Mouse (Mus musculus): Measurements from ENCODE around the gene Smyd3. TPM values are rescaled to one million over a fixed set of nuclear protein-coding genes. Genes with fewer than 3 reads are reported as not detected.
A peak's percentile ranks its signal among the peaks of the same experiment; 100 is the strongest.

Smyd3 gene
- polyA plus RNA-seq, 1 experiment from 2014 or later: 13.7 TPM

GRCm38 (mm10) chr1:179261496-179261966 is 256.3 kb downstream of the Smyd3 start:
- H3K9ac ChIP-seq: no peak overlapping the region
- H3K36me3 ChIP-seq (ENCODE audit: poor library complexity, severe bottlenecking): no peaks in the 10 kb centered on the region
- H3K4me1 ChIP-seq: peaks cover 9% of the 10 kb centered on the region
- H3K9me3 ChIP-seq (replicated peaks): no peaks in the 10 kb centered on the region
- peak overlapping the region; percentile 40 for H3K27ac ChIP-seq
- H3K4me3 ChIP-seq: no peak overlapping the region
- 38% methylated on average over 11 of the region's 11 CpGs for WGBS
- H3K27me3 ChIP-seq: no peaks in the 10 kb centered on the region
- ATAC-seq: peak; percentile 65
- H3K4me2 ChIP-seq: no peak overlapping the region

- 80% methylated on average over 11 of the region's 11 CpGs for WGBS
- no peaks in the 10 kb centered on the region for H3K36me3 ChIP-seq (ENCODE audit: poor library complexity, severe bottlenecking)
- ATAC-seq: no peak
- no peak overlapping the region for H3K9ac ChIP-seq
- H3K27me3 ChIP-seq: no peaks in the 10 kb centered on the region
- no peaks in the 10 kb centered on the region for H3K9me3 ChIP-seq (replicated peaks)
- no peak overlapping the region for H3K27ac ChIP-seq
- H3K4me2 ChIP-seq: no peak overlapping the region
- H3K4me3 ChIP-seq: no peak overlapping the region
- H3K4me1 ChIP-seq: peaks cover 6% of the 10 kb centered on the region; the same call in 1 of the 2 replicates
Observed at GRCm38 (mm10) chr1:179255826-179256512, 261.9 kb downstream of the Smyd3 start.

GRCm38 (mm10) chr1:179254531-179254930 is 263.3 kb downstream of the Smyd3 start:
- WGBS: 11% methylated on average over 3 of the region's 3 CpGs
- no peak overlapping the region for H3K27ac ChIP-seq
- H3K27me3 ChIP-seq: no peaks in the 10 kb centered on the region
- H3K9me3 ChIP-seq (replicated peaks): no peaks in the 10 kb centered on the region
- ATAC-seq: no peak
- H3K4me1 ChIP-seq: peaks cover 15% of the 10 kb centered on the region
- no peaks in the 10 kb centered on the region for H3K36me3 ChIP-seq (ENCODE audit: poor library complexity, severe bottlenecking)
- H3K4me2 ChIP-seq: no peak overlapping the region
- H3K4me3 ChIP-seq: no peak overlapping the region
- no peak overlapping the region for H3K9ac ChIP-seq

DNA sequence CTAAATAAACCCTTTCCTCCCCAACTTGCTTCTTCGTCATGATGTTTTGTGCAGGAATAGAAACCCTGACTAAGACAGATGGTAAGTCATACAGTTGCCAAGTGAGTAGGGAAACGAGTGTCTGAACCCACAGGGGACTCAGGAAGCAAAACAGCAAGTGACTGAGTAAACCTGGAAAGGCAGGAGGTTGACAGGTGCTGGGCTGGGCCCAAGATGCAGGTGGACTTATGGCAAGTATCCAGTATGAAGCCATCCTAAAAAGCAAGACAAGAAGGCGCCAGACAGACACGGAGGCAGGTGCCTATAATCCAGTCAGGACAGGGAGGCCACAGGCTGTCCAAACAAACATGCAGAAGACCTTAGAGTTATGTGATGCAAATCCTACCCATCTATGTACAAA is 265.2 kb downstream of the Smyd3 start:
- Histone ChIP-seq H3K4me1 (peaks cover 18% of the 10 kb centered on the region), H3K9me3 (replicated peaks) (no peaks in the 10 kb centered on the region), H3K27ac (no peak overlapping the region), H3K4me3 (no peak overlapping the region), H3K27me3 (no peaks in the 10 kb centered on the region), H3K36me3 (ENCODE audit: poor library complexity, severe bottlenecking) (no peaks in the 10 kb centered on the region), H3K4me2 (no peak overlapping the region), H3K9ac (no peak overlapping the region)
- no peak for ATAC-seq
- 84% methylated on average over 4 of the region's 4 CpGs for WGBS

- no peak overlapping the region for H3K4me2 ChIP-seq
- ATAC-seq: no peak
- no peaks in the 10 kb centered on the region for H3K36me3 ChIP-seq (ENCODE audit: poor library complexity, severe bottlenecking)
- no peak overlapping the region for H3K9ac ChIP-seq
- no peak overlapping the region for H3K27ac ChIP-seq
- no peak overlapping the region for H3K4me3 ChIP-seq
- no peaks in the 10 kb centered on the region for H3K27me3 ChIP-seq
- H3K9me3 ChIP-seq (replicated peaks): no peaks in the 10 kb centered on the region
- WGBS: 84% methylated on average over 3 of the region's 3 CpGs
- H3K4me1 ChIP-seq: peaks cover 18% of the 10 kb centered on the region
Observed at GRCm38 (mm10) chr1:179250388-179250787, 267.5 kb downstream of the Smyd3 start.

DNA sequence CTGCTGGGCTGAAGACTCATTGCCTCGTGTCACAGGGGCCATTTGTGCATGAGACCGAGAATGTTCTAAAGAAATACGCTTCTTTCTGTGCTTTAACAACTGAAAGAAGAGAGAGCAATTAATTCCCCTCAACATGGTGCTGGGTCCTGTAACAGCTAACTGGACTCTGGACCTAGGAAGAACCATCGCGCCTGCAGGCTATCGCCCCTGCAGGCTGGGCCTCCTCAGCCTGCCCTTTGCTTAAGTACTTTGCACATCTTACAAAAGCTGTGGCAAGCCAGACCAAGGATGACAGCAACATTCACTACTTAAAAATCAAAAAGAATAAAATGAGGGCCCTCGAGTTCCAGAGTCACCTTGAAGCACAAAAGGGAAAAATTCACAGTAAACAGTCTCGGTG is 274.3 kb downstream of the Smyd3 start:
- H3K27me3 ChIP-seq: no peaks in the 10 kb centered on the region
- no peaks in the 10 kb centered on the region for H3K36me3 ChIP-seq (ENCODE audit: poor library complexity, severe bottlenecking)
- no peak overlapping the region for H3K4me3 ChIP-seq
- 72% methylated on average over 8 of the region's 8 CpGs for WGBS
- H3K27ac ChIP-seq: no peak overlapping the region
- H3K9me3 ChIP-seq (replicated peaks): no peaks in the 10 kb centered on the region
- H3K9ac ChIP-seq: no peak overlapping the region
- H3K4me2 ChIP-seq: no peak overlapping the region
- H3K4me1 ChIP-seq: no peaks in the 10 kb centered on the region
- ATAC-seq: no peak

DNA sequence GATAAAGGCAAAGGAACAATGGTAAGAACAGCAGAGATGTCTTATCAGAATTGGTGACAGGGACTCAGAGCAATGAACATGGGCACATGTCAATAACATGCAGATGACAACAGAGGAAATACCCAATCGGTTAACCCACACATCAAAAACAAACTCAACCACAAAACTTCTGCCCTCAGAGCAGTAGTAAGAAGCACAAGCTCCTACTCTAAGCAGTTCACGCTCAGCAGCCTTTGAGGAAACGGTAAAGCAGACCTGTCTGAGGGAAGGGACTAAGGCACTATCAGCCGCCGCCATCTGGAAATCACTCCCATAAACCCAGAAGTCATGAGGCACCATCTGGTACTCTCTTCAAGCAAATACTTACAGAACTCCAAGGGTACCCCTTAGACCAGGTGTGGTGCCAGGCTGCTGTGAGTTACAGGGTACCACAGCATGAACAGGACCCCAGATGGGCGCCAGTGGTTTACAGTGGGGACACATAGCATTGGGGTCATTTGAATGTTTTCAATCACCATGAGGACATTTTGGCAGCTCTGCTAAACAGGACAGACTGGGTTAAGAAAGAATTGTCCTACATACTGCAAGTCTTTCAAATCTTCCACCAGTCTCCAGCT is 277.1 kb downstream of the Smyd3 start:
- Histone ChIP-seq H3K9ac (no peak overlapping the region), H3K4me3 (no peak overlapping the region), H3K4me2 (no peak overlapping the region), H3K27ac (no peak overlapping the region), H3K4me1 (no peaks in the 10 kb centered on the region), H3K9me3 (replicated peaks) (no peaks in the 10 kb centered on the region), H3K36me3 (ENCODE audit: poor library complexity, severe bottlenecking) (no peaks in the 10 kb centered on the region), H3K27me3 (no peaks in the 10 kb centered on the region)
- 93% methylated on average over 6 of the region's 6 CpGs for WGBS
- ATAC-seq: no peak

- 77% methylated on average over 2 of the region's 2 CpGs for WGBS
- H3K4me2 ChIP-seq: no peak overlapping the region
- H3K4me3 ChIP-seq: no peak overlapping the region
Observed at GRCm38 (mm10) chr1:179238639-179239038, 279.2 kb downstream of the Smyd3 start.

DNA sequence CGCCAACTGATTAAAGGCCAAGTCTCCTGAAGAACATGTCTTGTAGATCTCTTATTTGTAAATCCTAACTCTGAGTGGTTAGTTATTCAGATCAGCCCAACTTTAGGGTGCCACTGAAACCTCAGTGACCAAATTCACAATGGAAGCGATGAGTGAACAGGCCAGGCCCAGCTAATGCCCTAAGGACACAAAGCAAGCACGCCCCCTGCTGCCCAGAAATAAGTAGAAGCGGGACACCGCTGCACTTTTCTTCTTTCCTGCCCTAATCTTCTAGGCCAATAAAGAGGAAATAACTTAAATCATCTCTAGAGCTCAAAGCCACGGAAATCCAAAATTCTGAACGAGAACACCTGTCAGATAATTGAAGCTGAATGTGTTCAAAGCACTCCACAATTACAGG is 279.9 kb downstream of the Smyd3 start:
- no peaks in the 10 kb centered on the region for H3K36me3 ChIP-seq (ENCODE audit: poor library complexity, severe bottlenecking)
- no peak overlapping the region for H3K4me2 ChIP-seq
- no peak overlapping the region for H3K27ac ChIP-seq
- no peaks in the 10 kb centered on the region for H3K9me3 ChIP-seq (replicated peaks)
- no peak overlapping the region for H3K9ac ChIP-seq
- H3K4me3 ChIP-seq: no peak overlapping the region
- 34% methylated on average over 7 of the region's 7 CpGs for WGBS
- no peaks in the 10 kb centered on the region for H3K4me1 ChIP-seq
- H3K27me3 ChIP-seq: no peaks in the 10 kb centered on the region
- ATAC-seq: no peak

More at GRCm38 (mm10) chr1:179238639-179239038, 279.2 kb downstream of the Smyd3 start:
- H3K27ac ChIP-seq: no peak overlapping the region
- no peak for ATAC-seq
- H3K9ac ChIP-seq: no peak overlapping the region
- H3K9me3 ChIP-seq (replicated peaks): no peaks in the 10 kb centered on the region
- no peaks in the 10 kb centered on the region for H3K4me1 ChIP-seq
- no peaks in the 10 kb centered on the region for H3K27me3 ChIP-seq
- no peaks in the 10 kb centered on the region for H3K36me3 ChIP-seq (ENCODE audit: poor library complexity, severe bottlenecking)

DNA sequence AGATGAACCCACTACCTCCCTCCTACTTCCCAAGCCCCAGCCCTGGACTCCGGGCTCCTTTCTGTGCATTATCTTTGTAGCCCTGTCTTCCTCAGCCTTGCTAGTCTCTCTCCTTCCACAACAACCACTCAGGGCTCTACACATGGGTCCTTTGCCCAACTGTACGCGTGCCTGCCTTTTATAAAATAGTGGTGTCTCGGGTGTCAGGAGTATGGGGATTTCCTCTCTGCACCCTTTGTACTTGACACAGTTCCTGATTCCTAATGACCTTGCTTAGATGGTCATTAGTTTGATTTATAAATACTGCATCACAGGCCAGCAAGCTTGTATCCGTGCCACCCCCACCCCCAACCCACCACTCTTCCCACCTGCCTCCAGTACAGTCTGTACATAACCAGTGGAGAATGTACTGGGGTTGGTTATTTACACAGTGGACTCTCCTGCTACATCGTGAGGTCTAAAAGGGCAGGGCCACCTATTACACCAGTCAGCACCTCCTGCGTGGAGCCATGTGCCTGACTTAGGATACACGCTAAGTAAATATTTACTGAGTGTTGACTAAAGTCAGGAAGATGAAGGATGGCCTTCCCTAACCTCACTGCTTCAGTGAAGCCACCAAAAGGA is 281.5 kb downstream of the Smyd3 start:
- WGBS: 88% methylated on average over 8 of the region's 8 CpGs
- Histone ChIP-seq H3K9me3 (replicated peaks) (no peaks in the 10 kb centered on the region), H3K27me3 (no peaks in the 10 kb centered on the region), H3K36me3 (ENCODE audit: poor library complexity, severe bottlenecking) (no peaks in the 10 kb centered on the region), H3K27ac (no peak overlapping the region), H3K4me2 (no peak overlapping the region), H3K9ac (no peak overlapping the region), H3K4me3 (no peak overlapping the region), H3K4me1 (peaks cover 4% of the 10 kb centered on the region)
- no peak for ATAC-seq

GRCm38 (mm10) chr1:179231777-179232661 is 285.8 kb downstream of the Smyd3 start:
- H3K4me3 ChIP-seq: no peak overlapping the region
- no peaks in the 10 kb centered on the region for H3K36me3 ChIP-seq (ENCODE audit: poor library complexity, severe bottlenecking)
- H3K27ac ChIP-seq: 0 out of 2 replicates have a peak overlapping the region, but pooled peaks have one; percentile 35
- H3K9me3 ChIP-seq (replicated peaks): no peaks in the 10 kb centered on the region
- no peaks in the 10 kb centered on the region; the same call in 1 of the 2 replicates for H3K27me3 ChIP-seq
- ATAC-seq: peak; percentile 91
- no peak overlapping the region for H3K4me2 ChIP-seq
- peaks cover 4% of the 10 kb centered on the region for H3K4me1 ChIP-seq
- 34% methylated on average over 13 of the region's 13 CpGs for WGBS
- H3K9ac ChIP-seq: no peak overlapping the region

All from forebrain, embryonic 13.5 days (tissue).